Mouse (Mus musculus) heart, postnatal 0 days (tissue): Measurements from ENCODE around the gene Dnm2. TPM values are rescaled to one million over a fixed set of nuclear protein-coding genes. Genes with fewer than 3 reads are reported as not detected.

Source experiments
- ATAC-seq: fragments of 200-750 bp; cut with Nextera tagmentation; 2 replicates; pipeline ENCODE4 v1.8.0; 2017; ENCODE audit warnings: low read depth, moderate number of reproducible peaks, moderate library complexity; ENCODE audit not compliant: insufficient read depth
- DNase-seq: peaks from one replicate; pipeline ENCODE4 v3.0.0-alpha.2; 2016; ENCODE audit warnings: low spot score
- H3K27ac ChIP-seq: fragments of 300-500 bp; sonication (generic); 2 replicates; pipeline ENCODE4 v1.5.1; 2014; ENCODE audit warnings: low read depth, mild to moderate bottlenecking
- H3K27me3 ChIP-seq: fragments of 300-500 bp; sonication (generic); 2 replicates; pipeline ENCODE4 v1.6.1; 2014; ENCODE audit warnings: low read length, mixed read lengths; ENCODE audit not compliant: control insufficient read depth, insufficient read depth
- H3K36me3 ChIP-seq: fragments of 300-500 bp; sonication (generic); replicated peaks from 2 replicates; pipeline ENCODE4 v1.6.1; 2014; ENCODE audit warnings: low read length, mixed read lengths; ENCODE audit not compliant: control insufficient read depth, insufficient read depth
- H3K4me1 ChIP-seq: fragments of 300-500 bp; sonication (generic); 2 replicates; pipeline ENCODE4 v1.6.1; 2014; ENCODE audit warnings: antibody characterized with exemption; ENCODE audit not compliant: control insufficient read depth, insufficient read depth
- H3K4me2 ChIP-seq: fragments of 300-500 bp; sonication (generic); 2 replicates; pipeline ENCODE4 v1.6.1; 2014; ENCODE audit warnings: low read depth, mild to moderate bottlenecking, low read length, moderate library complexity
- H3K4me3 ChIP-seq: fragments of 300-500 bp; sonication (generic); 2 replicates; pipeline ENCODE4 v1.5.1; 2014; ENCODE audit warnings: low read depth, low read length
- H3K9ac ChIP-seq: fragments of 300-500 bp; sonication (generic); replicated peaks from 2 replicates; pipeline ENCODE4 v1.6.1; 2014; ENCODE audit warnings: low read depth, low read length, mixed read lengths
- H3K9me3 ChIP-seq: fragments of 300-500 bp; sonication (generic); replicated peaks from 2 replicates; pipeline ENCODE4 v1.6.1; 2016; ENCODE audit warnings: low read length; ENCODE audit not compliant: control insufficient read depth
- CTCF ChIP-seq: IDR thresholded peaks from 2 replicates; pipeline ENCODE4 v1.5.1; 2016; ENCODE audit warnings: antibody characterized with exemption, control low read depth, low read depth
- EP300 ChIP-seq: IDR thresholded peaks from 2 replicates; pipeline ENCODE4 v1.6.1; 2016; ENCODE audit warnings: antibody characterized with exemption, low read depth
- WGBS: fragments of 180-500 bp; shearing (Covaris S2); extraction: QIAGEN DNeasy Blood & Tissue Kit; methylation state at CpG from one replicate; pipeline ENCODE4 v1.1.7; 2014; 5-methylcytosine and 5-hydroxymethylcytosine counted together
- polyA plus RNA-seq: library from polyadenylated mRNA; unstranded; fragments of >200 nt; fragmentation: Nextera tagmentation; extraction: Ambion mirVana; gene quantifications from 2 replicates; pipeline ENCODE4 v1.2.1, GENCODE M21; 2015
- total RNA-seq: library from RNA; depleted of rRNA; stranded (reverse); fragments of >200 nt; gene quantifications from 2 replicates; pipeline ENCODE4 v1.2.3, GENCODE M21; 2014; ENCODE audit warnings: low replicate concordance

Dnm2 gene
- total and polyA plus RNA-seq, 2 experiments from 2014 or later = 61.1 to 95.8 TPM

DNA sequence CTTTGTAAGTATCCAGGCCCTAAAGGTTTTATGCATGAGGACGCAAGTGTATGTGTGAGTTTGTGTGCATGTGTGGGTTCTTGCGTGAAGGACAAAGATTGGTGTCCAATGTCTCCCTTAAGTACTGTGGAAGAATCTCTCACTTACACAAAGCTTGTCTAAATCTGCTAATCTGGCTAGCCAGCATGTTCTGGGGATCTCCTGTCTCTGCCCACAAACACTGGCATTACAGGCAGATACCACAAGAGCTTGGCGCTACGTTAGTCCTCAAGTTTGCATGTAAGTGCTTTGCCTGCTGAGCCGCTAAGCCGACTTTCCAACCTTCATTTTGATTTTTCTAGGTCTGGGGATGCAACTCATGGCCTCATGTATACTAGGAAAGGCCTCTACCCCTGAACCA, 12.9 kb downstream of the Dnm2 start:
- Histone ChIP-seq H3K4me2 (no peak overlapping the region), H3K9ac (no peak overlapping the region), H3K4me1 (peaks cover 47% of the 10 kb centered on the region), H3K9me3 (no peaks in the 10 kb centered on the region), H3K27ac (peak overlapping the region; percentile 81), H3K4me3 (no peak overlapping the region), H3K36me3 (no peaks in the 10 kb centered on the region), H3K27me3 (no peaks in the 10 kb centered on the region)
- DNase-seq (no peak), ATAC-seq (no peak)
- WGBS = 89% methylated on average over 6 of the region's 6 CpGs
- no peak for TF ChIP-seq EP300
- TF ChIP-seq CTCF = no peak

DNA sequence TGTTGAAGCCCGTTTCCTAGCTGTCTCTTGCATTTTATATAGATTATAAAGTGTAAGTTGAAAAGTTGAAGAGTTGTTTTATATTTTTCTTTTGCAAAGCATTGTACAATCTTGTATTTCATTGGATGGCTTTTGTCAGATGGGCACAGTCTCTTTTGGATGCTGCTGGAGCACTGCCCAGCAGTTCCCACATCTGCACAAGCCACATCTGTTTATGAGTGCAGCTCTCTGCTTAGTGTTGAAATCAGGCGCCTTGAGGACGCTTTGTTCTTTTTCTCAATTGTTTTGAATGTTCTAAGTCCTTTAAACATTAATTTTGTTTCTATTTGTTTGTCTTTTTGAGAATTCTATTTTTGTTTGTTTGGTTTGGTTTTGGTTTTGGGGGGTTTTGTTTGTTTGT, 13.5 kb downstream of the Dnm2 start:
- 66% methylated on average over 3 of the region's 3 CpGs for WGBS
- Histone ChIP-seq H3K9me3 (no peaks in the 10 kb centered on the region), H3K4me1 (peaks cover 45% of the 10 kb centered on the region), H3K27me3 (no peaks in the 10 kb centered on the region), H3K4me2 (no peak overlapping the region), H3K9ac (no peak overlapping the region), H3K4me3 (no peak overlapping the region), H3K27ac (0 out of 2 replicates have a peak overlapping the region, but pooled peaks have one; percentile 37), H3K36me3 (no peaks in the 10 kb centered on the region)
- DNase-seq (no peak), ATAC-seq (no peak)
- TF ChIP-seq EP300 (no peak), CTCF (no peak)

DNA sequence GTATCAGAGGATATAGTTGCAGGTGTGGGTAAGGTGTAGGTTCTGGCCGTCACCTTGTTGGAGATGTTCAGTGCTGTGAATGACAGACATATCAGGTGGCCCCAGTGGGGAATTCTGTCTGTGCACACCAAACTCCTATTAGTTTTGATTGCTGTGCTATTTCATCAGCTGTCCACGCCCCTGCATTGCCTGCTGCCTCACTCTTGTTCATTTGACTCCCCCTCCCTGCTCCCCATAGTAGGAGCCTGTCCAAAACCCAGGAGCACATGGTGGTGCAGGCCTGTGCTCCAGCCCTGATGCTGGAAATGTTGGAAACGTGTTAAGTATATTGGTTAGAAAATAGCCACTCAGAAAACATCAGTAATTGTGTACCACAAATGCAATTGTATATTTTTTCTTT, 14.7 kb downstream of the Dnm2 start:
- Histone ChIP-seq H3K4me1 (peaks cover 36% of the 10 kb centered on the region), H3K9me3 (no peaks in the 10 kb centered on the region), H3K27me3 (no peaks in the 10 kb centered on the region), H3K9ac (no peak overlapping the region), H3K27ac (no peak overlapping the region), H3K4me3 (no peak overlapping the region), H3K4me2 (no peak overlapping the region), H3K36me3 (no peaks in the 10 kb centered on the region)
- ATAC-seq (no peak), DNase-seq (no peak)
- TF ChIP-seq EP300 (no peak), CTCF (no peak)
- 62% methylated on average over 3 of the region's 3 CpGs for WGBS

DNA sequence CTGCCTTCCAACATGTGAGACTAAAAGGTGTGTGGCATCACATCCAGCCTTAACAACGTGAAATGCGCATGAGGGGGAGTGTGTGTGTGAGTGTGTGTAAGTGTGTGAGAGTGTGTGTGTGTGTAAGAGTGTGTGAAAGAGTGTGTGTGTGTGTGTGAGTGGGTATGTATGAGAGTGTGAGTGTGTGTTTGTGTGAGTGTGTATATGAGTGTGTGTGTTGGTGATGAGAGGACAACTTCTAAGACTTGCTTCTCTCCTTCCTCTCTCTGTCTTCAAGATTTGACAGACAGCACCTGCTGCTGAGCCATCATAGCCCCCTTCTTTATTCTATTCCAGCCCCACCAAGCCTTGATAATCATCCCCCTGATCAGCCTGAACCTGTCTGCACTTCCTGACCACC, 15.2 kb downstream of the Dnm2 start:
- no peak overlapping the region for H3K4me2 ChIP-seq
- H3K36me3 ChIP-seq = no peaks in the 10 kb centered on the region
- H3K27me3 ChIP-seq = no peaks in the 10 kb centered on the region
- WGBS = 90% methylated on average over 2 of the region's 2 CpGs
- H3K27ac ChIP-seq = no peak overlapping the region
- no peak overlapping the region for H3K9ac ChIP-seq
- H3K4me3 ChIP-seq = no peak overlapping the region
- TF ChIP-seq CTCF (no peak), EP300 (no peak)
- no peaks in the 10 kb centered on the region for H3K9me3 ChIP-seq
- peaks cover 36% of the 10 kb centered on the region for H3K4me1 ChIP-seq
- ATAC-seq = no peak
- no peak for DNase-seq

DNA sequence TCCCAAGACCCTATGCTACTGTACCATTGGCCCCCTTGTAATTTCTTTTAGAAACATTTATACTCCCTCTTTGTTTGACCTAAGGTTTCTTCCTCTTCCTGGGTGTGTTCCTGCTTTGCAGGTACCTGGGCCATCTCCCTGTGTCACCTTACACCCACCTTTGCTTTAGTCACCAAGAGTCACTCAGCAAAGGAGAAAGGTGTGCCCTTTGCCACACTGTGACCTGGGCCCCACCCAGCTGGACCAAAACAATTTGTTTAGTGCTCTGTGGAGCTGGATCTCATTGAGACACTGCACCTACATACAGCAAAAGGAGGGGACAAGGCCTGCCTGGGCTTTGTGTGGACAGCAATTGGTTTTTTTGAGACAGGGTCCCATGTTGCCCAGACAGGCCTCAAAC, 15.7 kb downstream of the Dnm2 start:
- H3K27ac ChIP-seq = no peak overlapping the region
- H3K4me1 ChIP-seq = peaks cover 33% of the 10 kb centered on the region
- no peak for ATAC-seq
- no peak overlapping the region for H3K4me2 ChIP-seq
- H3K9me3 ChIP-seq = no peaks in the 10 kb centered on the region
- H3K27me3 ChIP-seq = no peaks in the 10 kb centered on the region
- no peak overlapping the region for H3K4me3 ChIP-seq
- no peak for DNase-seq
- H3K36me3 ChIP-seq = 0 out of 2 replicates have a peak, but pooled peaks cover 3% of the 10 kb centered on the region
- TF ChIP-seq EP300 (no peak), CTCF (no peak)
- H3K9ac ChIP-seq = no peak overlapping the region

DNA sequence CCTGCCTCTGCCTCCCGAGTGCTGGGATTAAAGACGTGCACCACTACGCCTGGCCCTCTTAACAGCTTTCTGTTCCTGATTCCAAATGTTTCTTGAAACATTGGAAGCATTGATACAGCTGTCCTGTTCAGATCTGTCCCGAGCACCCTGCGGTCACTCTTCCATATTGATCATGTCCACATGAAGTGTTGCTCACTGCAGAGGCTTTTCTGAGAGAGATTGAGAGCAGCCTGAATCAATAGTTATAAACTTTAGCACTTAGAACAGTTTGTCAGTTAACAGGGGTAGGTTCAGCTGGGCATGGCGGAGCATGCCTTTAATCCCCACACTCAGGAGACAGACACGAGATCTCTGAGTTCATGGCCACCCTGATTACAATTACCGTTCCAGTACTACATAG, 19.1 kb downstream of the Dnm2 start:
- no peak for TF ChIP-seq EP300
- TF ChIP-seq CTCF = no peak
- Histone ChIP-seq H3K27me3 (no peaks in the 10 kb centered on the region), H3K27ac (no peak overlapping the region), H3K4me1 (no peaks in the 10 kb centered on the region; the same call in 1 of the 2 replicates), H3K9ac (no peak overlapping the region), H3K36me3 (0 out of 2 replicates have a peak, but pooled peaks cover 7% of the 10 kb centered on the region), H3K4me2 (no peak overlapping the region), H3K9me3 (no peaks in the 10 kb centered on the region), H3K4me3 (no peak overlapping the region)
- DNase-seq (no peak), ATAC-seq (no peak)
- 94% methylated on average over 8 of the region's 8 CpGs for WGBS
